Mouse (Mus musculus): ENCODE results near the gene Gm4792. TPM values are rescaled to one million over a fixed set of nuclear protein-coding genes. Genes with fewer than 3 reads are reported as not detected.

Gene Gm4792
- total RNA-seq (2014; rRNA removed): not detected in 2 replicates
- 0.42 and 0.45 TPM in 2 replicates for polyA plus RNA-seq (2015; fragmentation: Nextera tagmentation; extraction: Ambion mirVana)

GRCm38 (mm10) chr10:94298471-94298870 is at the start of gene Gm4792:
Gm4792 (minus strand) TSS chr10:94298703.
- no peak within 1 kb of the TSS for H3K4me2 ChIP-seq (ENCODE audit: low read depth, low read length, poor library complexity, severe bottlenecking)
- no peak within 1 kb of the TSS for H3K4me3 ChIP-seq (ENCODE audit: low read depth, low read length)
- no peak within 1 kb of the TSS for H3K27ac ChIP-seq (ENCODE audit: low read depth, low read length)
- no peak within 1 kb of the TSS for H3K9ac ChIP-seq (replicated peaks; ENCODE audit: low read length, poor library complexity, severe bottlenecking)
- H3K27me3 ChIP-seq (ENCODE audit: insufficient read depth, low read length): no peaks in the 10 kb centered on the region
- H3K36me3 ChIP-seq (ENCODE audit: insufficient read depth, low read length): no peaks in the 10 kb centered on the region
- H3K4me1 ChIP-seq (ENCODE audit: insufficient read depth, low read length): no peaks in the 10 kb centered on the region
- WGBS: 72% methylated on average over 3 of the region's 3 CpGs
- ATAC-seq (ENCODE audit: low FRiP score) (no peak), DNase-seq (ENCODE audit: low spot score) (peak; percentile 35)
- no peaks in the 10 kb centered on the region for H3K9me3 ChIP-seq (ENCODE audit: low read length)
- TF ChIP-seq CTCF (IDR thresholded peaks at IDR 0.05): no peak

DNA sequence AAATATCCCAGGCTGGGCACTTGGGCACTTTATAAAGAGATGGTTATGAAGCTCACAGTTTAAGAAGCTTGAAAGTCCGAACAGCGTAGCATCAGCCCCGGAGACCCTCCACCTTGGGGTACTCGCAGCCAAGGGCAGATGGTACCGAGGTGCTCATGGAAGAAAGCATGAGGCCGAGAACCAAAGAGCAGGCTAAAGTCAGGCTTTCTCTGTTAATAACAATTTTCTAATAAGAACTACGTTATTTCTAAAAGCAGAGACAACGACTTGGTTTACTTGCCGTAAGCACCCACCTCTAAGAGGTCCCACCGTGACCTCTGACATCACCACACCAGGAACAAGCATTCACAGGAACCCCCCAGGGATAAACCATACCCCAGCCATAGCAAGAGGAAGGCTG is 49.5 kb upstream of the Gm4792 start:
- Histone ChIP-seq H3K27ac (ENCODE audit: low read depth, low read length) (no peak overlapping the region), H3K4me2 (ENCODE audit: low read depth, low read length, poor library complexity, severe bottlenecking) (no peak overlapping the region), H3K27me3 (ENCODE audit: insufficient read depth, low read length) (no peaks in the 10 kb centered on the region), H3K36me3 (ENCODE audit: insufficient read depth, low read length) (no peaks in the 10 kb centered on the region), H3K4me1 (ENCODE audit: insufficient read depth, low read length) (no peaks in the 10 kb centered on the region), H3K9me3 (ENCODE audit: low read length) (no peaks in the 10 kb centered on the region), H3K4me3 (ENCODE audit: low read depth, low read length) (no peak overlapping the region), H3K9ac (replicated peaks; ENCODE audit: low read length, poor library complexity, severe bottlenecking) (no peak overlapping the region)
- DNase-seq (ENCODE audit: low spot score): no peak
- ATAC-seq (ENCODE audit: low FRiP score): no peak
- 95% methylated on average over 10 of the region's 10 CpGs for WGBS
- no peak for TF ChIP-seq CTCF (IDR thresholded peaks at IDR 0.05)

DNA sequence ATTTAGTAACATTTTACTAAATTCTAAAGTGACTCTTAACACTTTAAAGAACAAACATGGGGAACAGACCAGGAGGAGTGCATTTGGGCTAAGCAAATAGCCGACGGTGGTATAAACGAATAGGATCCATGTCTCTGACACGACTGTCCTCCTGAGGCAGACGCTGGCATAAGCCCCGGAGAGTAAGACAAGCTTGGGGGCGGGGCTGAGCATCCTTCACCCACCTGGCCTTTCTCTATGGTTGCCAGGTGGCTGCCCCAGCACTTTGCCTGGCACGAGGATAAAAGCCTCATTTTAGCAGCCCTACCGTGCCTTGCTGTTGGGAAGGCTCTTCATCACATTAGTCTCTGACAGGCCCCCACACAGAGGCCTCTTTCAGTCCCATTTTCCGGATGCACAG is 48.8 kb upstream of the Gm4792 start:
- Histone ChIP-seq H3K27me3 (ENCODE audit: insufficient read depth, low read length) (no peaks in the 10 kb centered on the region), H3K9me3 (ENCODE audit: low read length) (no peaks in the 10 kb centered on the region), H3K36me3 (ENCODE audit: insufficient read depth, low read length) (no peaks in the 10 kb centered on the region), H3K4me2 (ENCODE audit: low read depth, low read length, poor library complexity, severe bottlenecking) (no peak overlapping the region), H3K4me1 (ENCODE audit: insufficient read depth, low read length) (no peaks in the 10 kb centered on the region), H3K9ac (replicated peaks; ENCODE audit: low read length, poor library complexity, severe bottlenecking) (no peak overlapping the region), H3K27ac (ENCODE audit: low read depth, low read length) (no peak overlapping the region), H3K4me3 (ENCODE audit: low read depth, low read length) (no peak overlapping the region)
- no peak for TF ChIP-seq CTCF (IDR thresholded peaks at IDR 0.05)
- 79% methylated on average over 10 of the region's 10 CpGs for WGBS
- DNase-seq (ENCODE audit: low spot score) (no peak), ATAC-seq (ENCODE audit: low FRiP score) (no peak)

DNA sequence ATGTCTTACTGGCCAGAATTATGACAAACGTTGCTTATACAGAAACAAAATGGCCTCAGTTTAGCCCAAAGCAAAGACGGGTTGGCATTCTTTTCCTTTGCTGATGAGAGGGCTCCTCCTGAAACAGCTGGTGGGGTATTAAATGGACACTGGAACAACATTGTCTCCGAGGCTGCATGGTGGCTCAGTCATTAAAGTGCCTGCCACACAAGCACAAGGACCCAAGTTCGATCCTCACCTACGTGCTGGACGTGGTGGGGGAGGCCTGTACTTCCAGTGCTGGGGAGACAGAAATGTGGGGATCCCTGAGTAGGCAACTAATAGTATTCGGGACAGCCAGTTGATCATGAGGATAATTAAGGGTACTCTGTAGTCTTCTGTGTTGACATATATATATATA is 48.1 kb upstream of the Gm4792 start:
- no peak for TF ChIP-seq CTCF (IDR thresholded peaks at IDR 0.05)

DNA sequence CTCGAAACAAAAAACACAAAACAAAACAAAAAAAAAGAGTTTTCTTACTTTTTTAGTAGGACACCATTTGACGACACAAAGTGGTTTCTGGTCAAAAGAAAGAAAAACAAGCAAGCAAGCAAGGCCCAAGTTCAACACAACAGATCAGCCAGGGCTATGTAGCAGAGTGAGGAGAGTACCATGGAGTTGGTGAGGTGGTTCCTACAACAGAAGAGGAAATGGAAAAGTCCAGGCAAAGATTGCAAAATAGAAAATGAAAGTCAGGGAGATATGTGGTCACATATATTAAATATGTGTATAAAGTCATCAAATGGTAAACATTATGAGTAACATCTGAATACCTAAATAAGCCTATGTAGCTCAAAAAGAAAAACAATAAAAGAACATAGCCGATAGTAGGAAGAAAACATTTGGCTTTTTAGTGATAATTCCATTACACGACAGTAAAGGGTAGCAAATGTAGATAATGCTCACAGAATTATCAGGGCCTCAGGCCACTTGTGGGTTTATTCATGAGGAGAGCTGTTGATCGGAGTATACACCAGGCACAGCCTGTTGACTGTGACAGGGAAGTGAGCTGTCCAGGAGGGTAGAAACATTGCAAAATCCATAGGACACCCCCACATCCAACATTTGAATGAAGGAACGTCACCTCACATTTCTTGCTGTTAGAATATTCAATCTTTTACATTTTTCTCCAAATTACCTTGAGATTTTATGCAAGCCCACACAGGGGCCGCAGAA is 47.2 kb upstream of the Gm4792 start:
- no peak overlapping the region for H3K9ac ChIP-seq (replicated peaks; ENCODE audit: low read length, poor library complexity, severe bottlenecking)
- no peaks in the 10 kb centered on the region for H3K4me1 ChIP-seq (ENCODE audit: insufficient read depth, low read length)
- no peaks in the 10 kb centered on the region for H3K9me3 ChIP-seq (ENCODE audit: low read length)
- H3K27ac ChIP-seq (ENCODE audit: low read depth, low read length): no peak overlapping the region
- H3K27me3 ChIP-seq (ENCODE audit: insufficient read depth, low read length): no peaks in the 10 kb centered on the region
- H3K4me3 ChIP-seq (ENCODE audit: low read depth, low read length): no peak overlapping the region
- WGBS: 81% methylated on average over 7 of the region's 7 CpGs
- ATAC-seq (ENCODE audit: low FRiP score) (no peak), DNase-seq (ENCODE audit: low spot score) (no peak)
- H3K36me3 ChIP-seq (ENCODE audit: insufficient read depth, low read length): no peaks in the 10 kb centered on the region
- no peak for TF ChIP-seq CTCF (IDR thresholded peaks at IDR 0.05)
- H3K4me2 ChIP-seq (ENCODE audit: low read depth, low read length, poor library complexity, severe bottlenecking): no peak overlapping the region

More for the DNA sequence above, 48.1 kb upstream of the Gm4792 start:
- no peaks in the 10 kb centered on the region for H3K27me3 ChIP-seq (ENCODE audit: insufficient read depth, low read length)
- no peak overlapping the region for H3K9ac ChIP-seq (replicated peaks; ENCODE audit: low read length, poor library complexity, severe bottlenecking)
- WGBS: 94% methylated on average over 7 of the region's 7 CpGs
- ATAC-seq (ENCODE audit: low FRiP score) (no peak), DNase-seq (ENCODE audit: low spot score) (no peak)
- H3K4me1 ChIP-seq (ENCODE audit: insufficient read depth, low read length): no peaks in the 10 kb centered on the region
- H3K36me3 ChIP-seq (ENCODE audit: insufficient read depth, low read length): no peaks in the 10 kb centered on the region
- H3K4me2 ChIP-seq (ENCODE audit: low read depth, low read length, poor library complexity, severe bottlenecking): no peak overlapping the region
- no peak overlapping the region for H3K27ac ChIP-seq (ENCODE audit: low read depth, low read length)
- H3K9me3 ChIP-seq (ENCODE audit: low read length): no peaks in the 10 kb centered on the region
- no peak overlapping the region for H3K4me3 ChIP-seq (ENCODE audit: low read depth, low read length)

DNA sequence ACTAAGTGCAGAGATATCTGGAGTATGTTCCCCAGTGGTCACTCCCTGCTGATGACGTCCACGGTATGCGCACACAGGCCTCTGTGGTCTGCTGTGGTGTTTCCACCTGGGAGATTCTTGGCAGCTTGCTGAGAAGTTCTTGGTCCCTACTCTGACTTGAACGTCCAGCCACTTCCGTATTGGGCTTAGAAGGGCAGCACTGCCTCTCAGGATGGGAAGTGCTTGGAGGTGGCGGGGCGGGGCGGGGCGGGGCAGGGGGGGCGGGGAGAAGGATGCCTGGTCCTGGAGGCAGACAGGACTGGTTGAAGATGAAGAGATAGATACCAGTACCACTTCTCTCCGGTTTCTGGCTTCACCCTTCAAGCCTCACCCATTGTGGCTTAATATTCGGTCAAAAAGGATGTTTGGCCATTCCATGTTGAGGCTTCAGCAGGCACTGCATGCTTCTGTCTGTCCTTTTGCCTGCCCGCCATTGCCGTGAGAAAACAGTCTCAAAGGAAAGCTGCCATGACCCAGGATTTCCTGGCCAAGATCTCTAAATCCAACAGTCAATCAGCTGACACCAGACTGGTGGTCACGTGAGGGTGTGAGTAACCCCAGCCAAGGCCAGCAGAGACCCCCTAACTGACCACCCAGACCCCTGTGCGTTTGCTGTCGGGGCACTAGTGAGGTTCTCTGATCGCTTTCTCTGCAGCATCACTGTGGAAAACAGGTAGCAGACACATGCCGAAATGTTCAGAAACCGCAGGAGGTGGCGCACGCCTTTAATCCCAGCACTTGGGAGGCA is 46.3 kb upstream of the Gm4792 start:
- Histone ChIP-seq H3K36me3 (ENCODE audit: insufficient read depth, low read length) (no peaks in the 10 kb centered on the region), H3K27ac (ENCODE audit: low read depth, low read length) (no peak overlapping the region), H3K4me2 (ENCODE audit: low read depth, low read length, poor library complexity, severe bottlenecking) (no peak overlapping the region), H3K4me3 (ENCODE audit: low read depth, low read length) (no peak overlapping the region), H3K9ac (replicated peaks; ENCODE audit: low read length, poor library complexity, severe bottlenecking) (no peak overlapping the region), H3K27me3 (ENCODE audit: insufficient read depth, low read length) (no peaks in the 10 kb centered on the region), H3K9me3 (ENCODE audit: low read length) (no peaks in the 10 kb centered on the region), H3K4me1 (ENCODE audit: insufficient read depth, low read length) (no peaks in the 10 kb centered on the region)
- ATAC-seq (ENCODE audit: low FRiP score): no peak
- DNase-seq (ENCODE audit: low spot score): no peak
- no peak for TF ChIP-seq CTCF (IDR thresholded peaks at IDR 0.05)
- 55% methylated on average over 22 of the region's 22 CpGs for WGBS

Data from midbrain, postnatal 0 days (tissue).